Mouse (Mus musculus) left cerebral cortex, postnatal 25 days (tissue): ENCODE measurements at regions not wholly inside any gene's neighbourhood (a gene's known extent, or its start where the extent isn't known, plus 50 kb on each side); places are given as distances from the start of the nearest gene placed in this dataset.

Experiments used
- DNase-seq, 2 experiments: peaks; one replicate each; pipeline ENCODE4 v3.0.0; 2022; ENCODE audit warnings: low spot score in 2 of 2, mixed read lengths in 1 of 2
- intact Hi-C: fragments of 180-260 bp; cut with DNase I; formaldehyde crosslinking; loops from one replicate; pipeline ENCODE4 v1.15.1; 2025

GRCm38 (mm10) chr9:35354652-35355130, 66.2 kb upstream of the Cdon start:
- intact Hi-C loops = no loop called here
- DNase-seq = no peak

- no peak for DNase-seq
- intact Hi-C loops = no loop called here
Measured at GRCm38 (mm10) chr9:35359699-35360098, 61.2 kb upstream of the Cdon start.

GRCm38 (mm10) chr9:35360139-35361100, 60.5 kb upstream of the Cdon start:
- intact Hi-C loops = no loop called here

GRCm38 (mm10) chr9:35361432-35361831, 59.5 kb upstream of the Cdon start:
- intact Hi-C loops = no loop called here
- no peak for DNase-seq

More at GRCm38 (mm10) chr9:35360139-35361100, 60.5 kb upstream of the Cdon start:
- peak; percentile 13 to 38 for DNase-seq

GRCm38 (mm10) chr9:35362276-35362675, 58.7 kb upstream of the Cdon start:
- intact Hi-C loops = no loop called here

GRCm38 (mm10) chr9:35363079-35363478, 57.8 kb upstream of the Cdon start:
- intact Hi-C loops = no loop called here
- no peak for DNase-seq

More at GRCm38 (mm10) chr9:35362276-35362675, 58.7 kb upstream of the Cdon start:
- DNase-seq = no peak

GRCm38 (mm10) chr9:35363936-35364335, 57.0 kb upstream of the Cdon start:
- intact Hi-C loops = no loop called here

GRCm38 (mm10) chr9:35365975-35366374, 55.0 kb upstream of the Cdon start:
- intact Hi-C loops = no loop called here
- DNase-seq = no peak

More at GRCm38 (mm10) chr9:35363936-35364335, 57.0 kb upstream of the Cdon start:
- DNase-seq = peak; percentile 17 to 50

- intact Hi-C loops = no loop called here
- DNase-seq = no peak
Measured at GRCm38 (mm10) chr9:35369063-35369462, 51.9 kb upstream of the Cdon start.

GRCm38 (mm10) chr9:35370031-35370430, 50.9 kb upstream of the Cdon start:
- DNase-seq = no peak
- intact Hi-C loops = no loop called here

GRCm38 (mm10) chr9:35370895-35371294, 50.0 kb upstream of the Cdon start:
- intact Hi-C loops = no loop called here
- DNase-seq = no peak
